Mouse (Mus musculus) cerebellum, adult 2 months (tissue): Measurements from ENCODE around the gene App.

ENCODE experiments used
- CTCF ChIP-seq: fragments of 200-500 bp; IDR thresholded peaks from 2 replicates; pipeline ENCODE4 v1.5.1; 2011; ENCODE audit warnings: low read depth, mild to moderate bottlenecking, control low read depth, low read length, moderate library complexity, borderline replicate concordance; ENCODE audit not compliant: insufficient read depth
- POLR2A ChIP-seq: fragments of 200-500 bp; IDR thresholded peaks from 2 replicates; pipeline ENCODE4 v1.6.1; 2011; ENCODE audit warnings: low read length, control low read depth, borderline replicate concordance; ENCODE audit not compliant: insufficient read depth

DNA sequence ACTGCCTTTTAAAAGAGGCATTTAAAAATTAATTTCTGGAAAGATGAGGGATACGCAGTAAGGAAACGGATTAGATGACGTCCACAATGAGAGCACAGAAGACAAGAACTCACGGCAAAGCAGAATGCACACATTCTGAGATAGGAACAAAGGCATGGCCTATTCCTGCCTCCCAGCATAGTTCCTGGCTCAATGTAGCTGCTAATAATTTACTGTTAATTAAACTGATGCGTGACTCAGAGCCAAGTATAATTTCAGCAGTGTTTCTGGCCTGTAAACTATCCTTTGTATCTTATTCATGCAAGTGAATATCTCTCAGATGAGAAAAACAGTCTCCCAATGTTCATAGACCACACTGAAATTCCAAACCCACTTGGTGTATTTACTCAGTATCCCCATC lies 154.3 kb downstream of the App start:
- no peak for TF ChIP-seq CTCF
- TF ChIP-seq POLR2A = no peak
